Mouse (Mus musculus) small intestine, adult 2 months (tissue): ENCODE measurements around the gene Sidt1.

Experiments used
- CTCF ChIP-seq: fragments of 200-500 bp; IDR thresholded peaks from 2 replicates; pipeline ENCODE4 v1.5.1; 2012; ENCODE audit warnings: low read depth, mild to moderate bottlenecking, control low read depth, inconsistent platforms, low read length, moderate library complexity, mixed read lengths; ENCODE audit not compliant: insufficient replicate concordance, insufficient read length; ENCODE audit errors: extremely low read depth
- POLR2A ChIP-seq: fragments of 200-500 bp; IDR thresholded peaks from 2 replicates; pipeline ENCODE4 v1.6.1; 2012; ENCODE audit warnings: low read depth, mild to moderate bottlenecking, control low read depth, inconsistent platforms, low read length, moderate library complexity

DNA sequence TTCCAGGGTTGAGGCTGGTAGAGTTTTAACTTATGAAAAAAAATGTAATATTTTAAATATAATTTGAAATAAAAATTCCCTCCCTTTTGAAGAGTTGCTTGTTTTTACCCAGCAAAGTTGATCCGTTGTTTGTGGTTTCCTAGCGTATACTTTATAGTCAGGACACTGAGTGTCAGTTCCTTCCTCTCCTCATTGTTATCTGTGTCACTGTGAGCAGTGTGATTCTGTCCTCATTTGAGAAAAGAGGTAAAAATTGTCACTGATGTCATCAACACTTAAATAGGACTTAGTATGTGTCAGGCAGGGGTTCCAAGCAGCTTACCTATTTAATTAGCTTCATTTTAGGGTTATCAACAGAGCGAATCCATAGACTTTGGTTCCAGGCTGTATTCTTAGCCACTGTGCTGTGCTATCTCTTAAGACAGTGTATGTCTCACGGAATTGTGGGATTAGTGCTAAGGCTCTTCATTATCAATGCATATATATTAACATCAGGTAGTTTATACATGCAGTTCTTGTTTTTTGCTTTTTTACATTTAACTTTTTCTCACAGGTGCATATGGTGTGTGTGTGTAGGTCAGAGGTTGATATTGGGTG is 16.9 kb upstream of the Sidt1 start:
- TF ChIP-seq POLR2A, result no peak
- no peak for TF ChIP-seq CTCF
